Mouse (Mus musculus) ES-E14 (cell line): ENCODE results near the gene Eif3b.

ENCODE experiments used
- CHD2 ChIP-seq: IDR thresholded peaks from 2 replicates; pipeline ENCODE4 v1.6.1; 2014; ENCODE audit warnings: mild to moderate bottlenecking, low read depth, low read length, inconsistent platforms
- HCFC1 ChIP-seq: IDR thresholded peaks from 2 replicates; pipeline ENCODE4 v1.6.1; 2012; ENCODE audit warnings: low read length, inconsistent platforms, borderline replicate concordance; ENCODE audit not compliant: insufficient read depth
- MAFK ChIP-seq: IDR thresholded peaks from 2 replicates; pipeline ENCODE4 v1.6.1; 2014; ENCODE audit warnings: mild to moderate bottlenecking, low read depth, low read length, inconsistent platforms; ENCODE audit not compliant: insufficient read depth
- ZC3H11A ChIP-seq: IDR thresholded peaks from 2 replicates; pipeline ENCODE4 v1.6.1; 2012; ENCODE audit warnings: low read depth, mild to moderate bottlenecking, inconsistent platforms, low read length, borderline replicate concordance

DNA sequence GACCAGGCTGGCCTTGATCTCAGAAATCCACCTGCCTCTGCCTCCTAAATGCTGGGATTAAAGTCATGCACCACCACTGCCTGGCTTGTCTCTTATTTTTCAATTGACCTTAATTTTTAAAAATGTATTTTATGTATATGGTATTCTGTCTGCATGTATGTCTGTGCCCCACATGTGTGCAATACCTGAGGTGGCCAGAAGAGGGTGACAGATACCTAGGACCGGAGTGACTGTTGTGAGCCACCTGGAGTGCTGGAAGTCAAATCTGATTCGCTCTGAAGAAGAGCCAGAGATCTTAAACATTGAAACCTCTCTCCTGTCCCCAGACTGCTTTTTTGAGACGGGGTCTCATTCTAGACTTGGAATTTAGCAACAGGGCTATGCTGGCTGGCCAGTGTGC, 53.2 kb downstream of the Eif3b start:
- TF ChIP-seq HCFC1 (no peak), MAFK (no peak), ZC3H11A (peak; percentile 73; the same call in 1 of the 2 replicates), CHD2 (no peak)
